In the genomic region with DNA sequence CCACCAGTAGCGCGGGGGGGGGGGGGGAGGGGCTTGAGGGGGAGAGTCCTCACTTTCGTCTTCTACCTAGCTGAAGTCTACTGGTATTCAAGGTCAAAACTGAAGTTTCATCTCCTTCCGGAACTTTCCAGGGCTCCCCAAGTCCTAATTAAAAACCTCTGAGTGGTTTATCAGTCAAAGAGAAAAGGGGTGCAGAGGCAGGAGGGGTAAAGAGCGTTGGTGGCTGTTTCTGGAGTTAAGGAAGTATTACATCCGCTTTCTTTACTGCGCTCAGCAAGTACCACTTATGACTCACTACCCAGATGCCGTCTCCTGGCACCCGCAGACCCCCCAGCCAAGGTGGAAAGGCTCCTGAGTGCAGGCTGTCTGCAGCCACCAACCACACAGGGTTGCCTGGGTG, we compare ENCODE assay signal across 8 mouse cellular contexts.
A peak's percentile ranks its signal among the peaks of the same experiment; 100 is the strongest.
DNase-seq lines count a peak whose midpoint lies in the region; ATAC-seq and TF ChIP-seq lines count a peak whose summit lies in the region.

No protein-coding gene starts in this region.

- DNase-seq in kidney, adult 11 months: no peak
- peak; percentile 70 for DNase-seq in brain, adult 2 months (ENCODE audit: low read depth, low spot score)
- DNase-seq in liver, postnatal 0 days: peak; percentile 42
- no peak for DNase-seq in yolk sac, embryonic 10.5 days (ENCODE audit: low spot score)
- no peak for DNase-seq in cerebellum, adult 9-10 months

- H3K4me1 ChIP-seq in kidney, embryonic 15.5 days: peaks cover 17% of the 10 kb centered on the region
- peaks cover 4% of the 10 kb centered on the region; the same call in 1 of the 2 replicates for H3K4me1 ChIP-seq in liver, postnatal 0 days (ENCODE audit: insufficient read depth)
- peaks cover 13% of the 10 kb centered on the region for H3K4me1 ChIP-seq in olfactory bulb, adult 2 months (ENCODE audit: control insufficient read depth, insufficient read depth, low read length)

- H3K36me3 ChIP-seq in kidney, embryonic 15.5 days: no peaks in the 10 kb centered on the region
- no peaks in the 10 kb centered on the region for H3K36me3 ChIP-seq in liver, postnatal 0 days (replicated peaks; ENCODE audit: insufficient read depth, low read length)

- TF ChIP-seq EP300 in liver, postnatal 0 days (IDR thresholded peaks at IDR 0.05; ENCODE audit: low read depth): no peak

- 37% methylated on average over 8 of the region's 9 CpGs for WGBS in kidney, embryonic 15.5 days
- WGBS in liver, postnatal 0 days (ENCODE audit: insufficient replicate concordance): 21% methylated on average over 7 of the region's 9 CpGs
- 13% methylated on average over 8 of the region's 9 CpGs for WGBS in olfactory bulb, adult 2 months

- TF ChIP-seq POLR2A in olfactory bulb, adult 2 months (IDR thresholded peaks at IDR 0.05; ENCODE audit: insufficient read depth, low read depth, low read length): no peak

- H3K9ac ChIP-seq in kidney, embryonic 15.5 days: no peak overlapping the region
- no peak overlapping the region for H3K9ac ChIP-seq in liver, postnatal 0 days (replicated peaks)

- peaks cover 11% of the 10 kb centered on the region for H3K27me3 ChIP-seq in kidney, embryonic 15.5 days
- no peaks in the 10 kb centered on the region for H3K27me3 ChIP-seq in liver, postnatal 0 days (ENCODE audit: insufficient read depth, low read length)

- no peak for ATAC-seq in kidney, embryonic 15.5 days (replicated peaks; ENCODE audit: low FRiP score)
- ATAC-seq in hematopoietic stem cell, adult 5-6 weeks (replicated peaks in 1 of 2; ENCODE audit: insufficient read depth in 1 of 2, low FRiP score in 2 of 2, low TSS enrichment in 1 of 2, low read depth in 1 of 2, poor library complexity in 2 of 2, severe bottlenecking in 2 of 2): peak; percentile 85 to 91
- 0 out of 2 replicates have a peak, but pooled peaks have one; percentile 4 for ATAC-seq in liver, postnatal 0 days

- H3K4me2 ChIP-seq in kidney, embryonic 15.5 days: peak overlapping the region; percentile 47
- H3K4me2 ChIP-seq in liver, postnatal 0 days (ENCODE audit: low read depth, low read length): peak overlapping the region; percentile 62

- no peak overlapping the region for H3K27ac ChIP-seq in kidney, embryonic 15.5 days
- peak overlapping the region; percentile 79 for H3K27ac ChIP-seq in liver, postnatal 0 days (ENCODE audit: low read depth)
- 0 out of 2 replicates have a peak overlapping the region, but pooled peaks have one; percentile 35 for H3K27ac ChIP-seq in olfactory bulb, adult 2 months (ENCODE audit: insufficient read depth, low read depth, low read length)

- TF ChIP-seq CTCF in liver, postnatal 0 days (IDR thresholded peaks at IDR 0.05; ENCODE audit: low read depth): no peak
- no peak for TF ChIP-seq CTCF in olfactory bulb, adult 2 months (IDR thresholded peaks at IDR 0.05; ENCODE audit: insufficient read depth, low read depth, low read length)

- peaks cover 26% of the 10 kb centered on the region for H3K9me3 ChIP-seq in kidney, embryonic 15.5 days (replicated peaks)
- peaks cover 15% of the 10 kb centered on the region for H3K9me3 ChIP-seq in liver, postnatal 0 days (ENCODE audit: low read length)

- peak overlapping the region; percentile 5; the same call in 1 of the 2 replicates for H3K4me3 ChIP-seq in kidney, embryonic 15.5 days (replicated peaks)
- peak overlapping the region; percentile 30 for H3K4me3 ChIP-seq in liver, postnatal 0 days (ENCODE audit: low read depth, low read length)
- no peak overlapping the region for H3K4me3 ChIP-seq in olfactory bulb, adult 2 months (ENCODE audit: insufficient read depth, low read depth, low read length)

Comparison
In these comparisons a context has a peak if more than half of its experiments do, and no peak if none do; other contexts are left out.
1. DNase-seq: peak in brain, adult 2 months (single experiment) and liver, postnatal 0 days (single experiment); none in kidney, adult 11 months (single experiment), yolk sac, embryonic 10.5 days (single experiment) and cerebellum, adult 9-10 months (single experiment).